Mouse (Mus musculus) spleen, postnatal 4 days (tissue): ENCODE measurements at regions not wholly inside any gene's neighbourhood (a gene's known extent, or its start where the extent isn't known, plus 50 kb on each side); places are given as distances from the start of the nearest gene placed in this dataset.

ENCODE experiments used
- DNase-seq, 2 experiments: peaks; one replicate each; pipeline ENCODE4 v3.0.0; 2022; ENCODE audit warnings: low spot score in 2 of 2

DNA sequence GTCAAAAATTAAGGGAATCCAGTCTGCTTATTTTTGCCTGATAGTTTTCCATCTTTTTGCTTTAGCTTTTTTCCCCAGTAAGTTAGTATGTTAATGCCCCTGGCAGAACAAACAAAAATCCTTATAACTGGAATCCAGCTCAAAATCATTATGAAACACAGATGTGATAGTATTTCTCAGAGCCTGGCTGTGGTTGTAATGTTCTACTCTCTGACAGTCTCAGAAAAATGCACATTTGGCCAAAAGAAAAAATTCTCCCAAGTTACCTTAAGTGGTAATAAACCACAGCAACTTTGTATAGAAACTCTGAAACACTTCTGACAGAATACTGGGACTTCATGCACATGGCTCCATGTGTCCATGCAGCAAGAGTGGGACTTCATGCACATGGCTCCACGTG is 193.5 kb upstream of the Rnd3 start:
- no peak for DNase-seq

DNA sequence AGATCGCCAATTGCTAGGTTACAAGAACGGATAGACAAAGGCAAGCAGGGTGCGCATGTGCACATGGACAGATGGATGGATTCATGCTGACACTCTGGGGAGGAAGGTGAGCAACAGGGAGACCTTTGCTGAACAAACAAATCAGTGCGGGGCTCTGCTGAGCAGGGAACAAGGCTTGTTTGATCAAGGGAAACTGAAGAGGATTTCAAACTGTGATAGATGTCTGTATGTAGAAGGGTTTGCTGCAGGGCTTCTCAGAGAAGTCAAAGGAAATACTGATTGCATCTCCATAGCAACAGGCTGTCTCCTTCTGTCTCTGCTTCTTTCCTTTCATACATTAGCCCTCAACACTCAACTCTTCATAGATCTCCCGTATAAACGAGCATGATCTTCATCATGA is 185.5 kb upstream of the Rnd3 start:
- DNase-seq: no peak

DNA sequence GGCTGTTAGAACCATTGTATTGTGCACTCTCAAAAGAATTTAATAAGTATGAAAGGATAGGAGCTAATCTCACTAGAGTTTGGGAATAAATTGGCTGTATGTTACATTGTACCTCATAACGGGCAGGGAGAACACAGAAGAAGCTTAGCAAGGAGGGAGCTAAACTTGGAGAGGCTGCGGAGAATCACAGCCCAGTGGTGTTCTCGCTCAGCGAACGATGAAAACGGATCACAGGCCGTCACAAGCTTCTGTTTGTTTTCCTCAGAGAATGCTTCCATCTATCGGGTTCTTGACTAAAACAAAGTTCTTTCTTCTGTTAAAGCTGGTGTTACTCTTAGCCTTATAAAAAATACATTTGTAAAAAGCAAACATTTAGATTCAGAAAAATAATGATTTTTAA is 178.2 kb upstream of the Rnd3 start:
- no peak for DNase-seq

DNA sequence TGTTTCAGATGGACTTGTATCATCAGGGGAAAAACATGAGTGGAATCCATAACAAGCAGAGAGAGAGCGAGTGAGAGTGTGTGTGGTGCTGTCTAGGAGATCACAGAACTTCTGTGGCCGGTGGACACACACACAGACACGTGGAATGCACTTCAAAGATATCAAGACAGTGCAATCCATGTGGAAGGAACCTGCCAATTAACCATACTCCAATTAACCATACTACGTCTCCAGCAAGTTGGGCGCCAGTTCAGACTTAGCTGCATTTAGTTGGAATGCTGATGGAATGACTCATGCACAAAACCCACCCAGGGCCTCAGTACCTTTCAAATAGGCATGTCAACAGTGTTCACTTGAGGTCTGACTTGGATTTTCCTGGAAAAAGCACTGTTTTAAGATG is 172.8 kb upstream of the Rnd3 start:
- no peak for DNase-seq

DNA sequence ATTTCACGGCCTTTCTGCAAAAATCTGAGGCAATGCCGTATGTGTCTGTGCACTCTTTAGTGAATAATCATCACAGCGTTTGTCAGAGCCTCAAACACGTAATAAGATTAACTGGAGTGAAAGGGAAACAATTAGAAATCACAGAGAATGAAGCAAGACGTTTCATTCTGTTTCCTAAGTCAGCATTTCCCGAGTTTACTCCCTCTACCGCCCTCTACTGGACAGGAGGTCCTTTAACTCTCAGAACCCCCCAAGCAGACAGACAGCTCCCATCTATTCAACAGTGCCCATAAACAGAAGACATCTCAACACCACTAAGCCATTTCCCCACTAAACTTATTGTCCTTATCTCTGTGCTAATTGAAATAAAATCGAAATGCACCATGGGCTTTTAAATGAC is 167.5 kb upstream of the Rnd3 start:
- no peak for DNase-seq

DNA sequence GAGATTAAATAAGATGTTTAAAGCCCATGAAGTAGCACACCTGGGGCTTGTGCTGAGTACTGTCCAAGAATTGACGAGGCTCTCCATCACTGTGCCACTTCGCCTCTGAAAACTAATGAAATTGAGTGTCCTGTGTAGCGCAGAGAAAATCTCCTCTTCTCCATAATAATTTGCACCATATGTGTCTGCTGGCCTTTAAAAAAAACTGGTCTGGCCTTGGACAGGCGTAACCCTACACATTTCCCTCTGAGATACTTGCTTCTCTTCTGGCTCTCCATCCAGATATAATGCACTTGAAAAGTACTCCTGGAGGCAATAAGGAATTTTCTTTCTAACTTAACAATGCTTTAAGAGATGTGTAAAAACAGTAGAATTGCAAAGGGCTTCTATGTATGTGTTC is 164.5 kb upstream of the Rnd3 start:
- no peak for DNase-seq

DNA sequence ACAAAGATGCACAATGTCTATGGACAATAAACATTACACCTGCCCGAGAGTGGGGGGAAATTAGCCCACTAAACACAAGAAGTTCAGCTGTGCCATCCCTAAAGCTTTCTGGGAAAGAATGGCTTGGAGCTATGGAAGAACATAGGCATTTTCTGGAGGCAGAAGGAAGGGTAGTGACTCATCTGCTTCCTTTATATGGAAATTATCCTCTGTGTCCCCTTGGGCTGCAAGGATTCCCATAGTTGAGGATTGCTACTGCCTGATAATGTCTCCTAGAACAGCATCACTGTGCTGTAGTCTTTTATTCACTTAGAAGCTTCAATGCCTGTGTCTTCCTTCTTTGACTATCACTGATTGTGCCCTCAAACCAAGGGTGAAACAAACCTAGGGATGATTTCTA is 157.3 kb upstream of the Rnd3 start:
- DNase-seq: no peak

DNA sequence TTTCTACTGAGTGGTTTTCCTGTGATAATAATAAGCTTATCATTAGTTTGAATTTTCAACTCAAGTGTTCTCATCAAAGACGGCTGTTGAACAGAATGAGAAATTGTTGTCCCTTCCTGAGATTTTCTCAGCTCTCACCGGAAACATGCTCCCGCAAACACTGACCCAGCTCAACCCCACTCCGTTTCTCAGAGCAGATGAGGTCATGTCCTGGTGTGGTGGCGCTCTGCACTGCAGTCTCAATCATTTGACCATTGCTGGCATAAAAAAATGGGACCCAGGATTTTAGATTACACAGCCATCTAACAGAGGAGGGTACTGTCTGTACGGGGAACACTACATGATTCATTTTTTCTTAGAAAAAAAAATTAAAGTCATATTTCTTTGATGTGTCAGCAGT is 156.5 kb upstream of the Rnd3 start:
- no peak for DNase-seq

DNA sequence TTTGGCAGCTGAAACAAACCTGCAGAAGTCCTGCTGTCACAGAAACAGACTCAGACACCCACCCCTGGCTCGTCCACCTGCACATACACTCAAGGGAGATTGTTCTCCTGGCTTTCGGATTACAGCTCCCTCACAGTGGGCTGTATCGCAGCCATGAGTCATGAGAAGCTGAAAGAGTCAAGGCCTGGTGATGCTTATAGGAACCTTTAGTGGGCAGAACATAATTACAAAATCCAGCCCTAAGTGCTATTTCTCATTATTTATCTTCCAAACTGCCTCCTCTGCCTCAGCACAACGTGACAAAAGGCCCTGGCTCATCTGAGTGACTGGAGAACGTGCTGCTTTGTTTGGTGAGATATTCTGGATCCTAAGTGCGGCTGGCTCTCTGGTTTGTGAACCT is 155.8 kb upstream of the Rnd3 start:
- no peak for DNase-seq

DNA sequence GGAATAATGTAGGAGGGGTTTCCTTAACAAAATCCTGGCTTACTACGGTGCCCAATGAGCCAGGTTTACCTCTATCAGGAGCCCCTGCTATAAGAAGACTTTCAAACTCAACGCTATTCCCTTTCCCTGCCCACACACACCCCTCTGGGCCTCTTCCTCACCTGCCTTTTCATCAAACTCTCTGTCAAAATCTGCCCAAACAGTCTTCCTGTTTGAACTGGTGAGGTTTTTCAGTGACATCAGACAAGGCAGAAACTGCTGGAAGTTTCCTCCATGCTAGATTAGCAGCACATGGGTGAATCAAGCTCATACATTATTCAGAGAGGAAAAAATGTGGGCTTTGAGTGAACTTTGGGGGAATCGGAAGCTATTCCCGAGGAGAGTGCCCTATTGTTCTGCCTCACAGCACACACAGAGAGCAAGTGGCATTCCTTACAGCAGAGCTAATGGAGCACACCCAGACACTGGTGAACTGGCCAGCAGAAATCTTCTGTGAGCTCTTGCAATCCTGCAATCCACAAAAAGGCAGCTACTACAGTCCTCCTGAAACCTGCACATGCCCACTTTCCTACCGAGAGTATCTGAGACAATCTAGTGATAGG is 141.8 kb upstream of the Rnd3 start:
- no peak for DNase-seq

DNA sequence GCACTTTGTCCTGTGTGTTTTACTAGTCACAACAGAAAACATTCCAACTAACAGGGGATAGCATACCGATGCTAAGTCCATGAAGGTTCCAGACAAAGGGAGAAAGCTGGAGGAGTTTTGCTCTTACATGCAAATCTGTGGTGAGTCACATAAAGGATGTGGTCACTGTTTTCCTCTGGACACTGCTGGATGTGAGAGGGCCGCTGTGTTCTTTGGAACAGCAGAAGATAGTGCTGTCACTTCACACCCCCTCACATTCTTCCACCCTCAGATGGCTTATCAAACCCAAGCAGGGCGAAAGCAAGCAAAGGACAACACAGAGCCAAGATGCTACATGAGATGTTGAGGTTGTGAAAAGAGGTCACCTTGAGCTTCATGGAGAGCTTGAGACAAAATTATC is 139.8 kb upstream of the Rnd3 start:
- no peak for DNase-seq

DNA sequence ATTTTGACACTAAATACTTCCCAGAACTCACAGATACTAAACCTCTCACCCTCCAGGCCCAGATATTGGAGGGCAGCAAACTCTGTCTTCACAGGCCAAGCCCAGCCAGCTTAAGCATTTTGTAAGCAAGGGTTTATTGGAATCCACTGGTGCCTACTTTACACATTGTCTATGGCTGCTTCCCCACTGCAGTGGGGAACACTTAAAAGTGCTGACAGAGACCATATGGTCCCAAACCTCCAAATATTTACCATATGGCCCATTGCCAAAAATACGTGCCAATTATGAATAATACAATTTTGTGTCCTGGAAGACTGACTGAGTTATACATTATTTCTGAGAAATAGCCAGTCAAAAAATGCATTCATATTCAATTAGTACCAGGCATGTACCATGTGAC is 136.7 kb upstream of the Rnd3 start:
- DNase-seq: no peak

DNA sequence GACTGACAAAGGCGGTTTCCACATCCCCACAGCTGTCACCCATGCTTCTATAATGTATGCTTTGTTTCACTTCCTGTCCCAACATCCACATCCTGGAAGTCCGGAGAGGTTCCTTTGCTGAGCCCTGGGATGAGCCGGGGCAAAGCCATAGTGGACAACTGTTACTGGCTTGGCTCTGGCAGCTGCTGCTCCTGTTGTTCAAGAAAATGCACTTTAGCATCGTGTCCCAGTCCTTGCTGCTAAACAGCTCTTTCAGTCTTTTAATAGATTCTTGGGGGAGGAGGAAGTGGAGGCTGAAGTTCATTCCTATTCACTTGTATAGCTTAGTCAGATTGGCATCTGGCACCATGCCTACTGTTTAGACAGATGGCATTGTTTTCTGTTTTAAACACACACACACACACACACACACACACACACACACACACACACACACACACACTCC is 135.9 kb upstream of the Rnd3 start:
- no peak for DNase-seq

DNA sequence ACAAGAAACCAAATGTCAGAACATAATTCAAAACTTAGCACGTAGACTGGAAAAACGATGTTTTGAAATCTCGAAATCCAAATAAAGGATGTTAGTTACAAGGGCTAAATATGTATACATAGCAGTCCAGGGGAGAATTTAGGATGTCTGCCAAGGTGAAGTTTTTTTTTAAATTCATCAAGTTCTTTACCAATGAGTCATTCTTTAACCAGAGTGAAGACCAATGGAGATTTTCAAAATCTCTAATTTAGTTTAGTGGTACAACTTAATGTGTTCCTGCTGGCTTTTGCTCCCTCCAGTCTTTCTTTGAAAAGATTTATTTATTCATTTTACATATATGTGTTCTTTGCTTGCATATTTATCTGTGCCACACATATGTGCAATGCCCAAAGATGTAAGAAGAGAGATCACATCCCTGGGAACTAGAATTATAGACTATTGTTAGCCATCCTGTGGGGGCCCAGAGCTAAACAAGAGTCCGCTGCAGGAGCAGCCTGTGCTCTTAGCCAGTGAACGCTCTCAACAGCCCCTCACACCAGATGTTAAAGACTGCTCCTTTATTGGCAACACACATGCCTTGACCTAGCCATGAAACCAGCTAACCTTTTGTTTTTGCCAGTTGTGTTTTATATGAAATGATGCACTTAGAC is 130.6 kb upstream of the Rnd3 start:
- no peak for DNase-seq

DNA sequence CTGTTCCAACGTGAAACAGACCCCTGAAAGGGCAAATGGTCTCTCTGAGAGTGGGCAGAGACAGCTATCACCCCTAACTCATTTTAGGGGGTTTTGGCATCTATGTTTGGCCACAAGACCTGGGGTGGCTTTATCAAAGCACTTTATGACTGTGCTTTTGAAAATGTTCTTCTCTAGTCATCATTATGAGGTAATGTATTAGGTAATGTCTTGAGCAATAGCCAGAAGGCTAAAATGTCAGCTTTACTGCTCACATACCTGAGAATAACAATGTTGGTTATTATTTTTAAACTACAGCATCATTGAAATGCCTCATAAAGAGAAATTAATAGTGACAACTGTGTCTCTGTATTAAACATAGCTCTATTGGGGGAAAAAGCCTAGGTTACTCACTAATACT is 129.9 kb upstream of the Rnd3 start:
- no peak for DNase-seq

DNA sequence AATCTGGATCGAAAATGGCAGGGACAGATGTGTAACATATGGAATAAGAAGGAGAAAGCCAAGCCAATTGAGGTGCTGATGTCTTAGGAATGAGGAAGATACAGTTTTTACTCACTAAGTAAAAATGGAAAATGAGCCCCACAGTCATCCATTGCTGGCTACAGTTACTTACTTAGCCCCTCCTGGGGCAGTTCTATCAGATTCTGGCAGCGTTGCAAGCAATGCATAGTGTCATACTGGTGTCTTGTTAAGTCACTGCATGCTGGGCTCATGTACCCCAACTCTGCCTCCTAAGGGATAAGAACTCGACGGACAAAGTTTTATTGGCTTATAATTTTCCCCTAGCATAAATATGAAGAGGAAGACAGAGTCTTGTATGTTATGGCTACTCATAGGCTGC is 129.4 kb upstream of the Rnd3 start:
- DNase-seq: no peak

DNA sequence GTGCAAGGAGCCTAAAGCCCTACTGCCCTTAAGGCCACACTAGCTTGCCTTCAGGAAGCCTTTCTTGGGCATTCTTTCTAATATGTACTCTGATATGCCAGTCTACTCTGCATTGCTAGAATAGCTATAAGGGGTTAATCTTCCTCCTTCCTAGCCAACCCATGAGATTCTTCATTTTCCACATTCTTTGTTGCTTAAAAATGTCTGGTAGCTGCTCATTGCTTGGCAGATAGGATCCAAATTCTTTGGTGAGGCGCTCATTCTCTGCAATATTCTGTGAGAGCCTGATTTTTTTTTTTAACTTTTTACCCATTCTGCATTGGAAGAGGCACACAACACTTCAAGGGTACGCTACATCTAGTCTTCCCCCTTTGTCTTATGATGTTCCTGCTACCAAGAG is 127.7 kb upstream of the Rnd3 start:
- DNase-seq: no peak

DNA sequence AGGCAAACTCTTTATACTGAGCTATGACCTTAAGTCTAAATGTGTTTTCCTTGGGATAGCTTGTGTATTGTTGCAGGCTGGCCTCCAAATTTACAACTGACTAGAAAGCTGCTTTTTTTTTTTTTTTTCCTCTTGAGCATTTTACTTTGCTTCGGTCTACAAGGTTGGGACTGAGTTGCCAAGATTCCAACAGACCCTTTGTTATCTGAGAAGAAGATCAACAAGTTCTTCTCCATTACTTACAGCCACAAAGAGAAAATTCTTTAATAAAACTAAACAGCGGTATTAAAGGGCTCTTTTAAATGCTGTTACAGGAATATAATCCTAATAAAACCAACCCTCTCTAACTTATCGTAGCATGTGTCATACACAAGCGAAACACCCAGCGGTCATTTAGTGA is 124.4 kb upstream of the Rnd3 start:
- no peak for DNase-seq

DNA sequence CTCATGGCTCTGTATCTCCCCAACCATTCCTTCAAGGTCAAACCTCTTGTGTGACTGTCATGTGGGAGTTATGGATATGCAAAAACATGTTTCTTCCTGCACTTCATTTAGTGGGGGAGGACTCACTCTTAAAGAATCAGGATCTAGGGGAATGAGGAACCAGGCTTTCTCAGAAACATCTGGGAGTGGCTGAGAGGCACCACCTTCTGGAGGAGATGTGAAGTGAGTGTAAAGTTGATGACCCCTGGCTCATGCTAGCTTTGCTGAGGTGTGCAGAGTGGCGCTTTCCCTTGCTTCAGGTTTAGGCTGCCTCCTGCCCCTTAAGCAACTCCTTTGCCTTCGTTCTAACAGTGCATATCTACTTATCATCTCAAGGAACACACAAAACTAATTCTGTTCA is 119.6 kb upstream of the Rnd3 start:
- no peak for DNase-seq

DNA sequence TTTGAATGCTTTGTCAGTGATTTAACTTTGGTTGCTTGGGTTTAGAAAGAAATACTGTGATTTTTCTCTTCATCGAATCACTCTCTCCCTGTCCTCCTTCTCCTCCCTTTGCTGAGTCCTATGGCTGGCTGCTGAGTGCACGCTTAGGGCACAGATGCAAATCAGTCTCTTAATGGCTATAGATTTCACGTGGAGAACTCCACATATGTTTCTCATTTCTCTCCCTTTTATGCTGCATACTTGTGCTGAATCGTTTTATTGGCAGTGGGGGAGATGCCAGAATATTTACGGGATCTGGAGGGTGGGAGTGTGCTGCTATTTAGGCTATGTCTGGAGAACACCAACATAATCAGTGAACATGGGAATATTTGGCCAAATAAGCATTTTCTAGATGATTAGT is 118.8 kb upstream of the Rnd3 start:
- DNase-seq: no peak

DNA sequence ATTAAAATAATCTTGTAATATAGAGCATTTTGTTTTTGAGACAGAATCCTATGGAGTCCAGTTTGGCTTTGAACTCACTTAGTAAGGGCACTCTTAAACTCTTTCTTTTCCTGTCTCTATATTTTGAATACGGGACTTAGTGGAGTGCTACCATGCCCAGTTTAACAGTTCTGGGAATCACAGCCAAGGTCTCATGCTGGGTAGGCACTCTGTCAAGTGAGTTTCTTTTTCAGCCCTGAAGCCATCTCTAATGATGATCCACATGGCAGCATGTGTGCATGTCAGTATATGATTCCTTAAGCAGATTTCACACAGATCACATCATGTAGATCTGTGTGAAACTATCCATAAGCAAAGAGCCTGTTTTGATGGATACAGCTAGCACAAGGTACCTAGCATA is 113.6 kb upstream of the Rnd3 start:
- DNase-seq: no peak

DNA sequence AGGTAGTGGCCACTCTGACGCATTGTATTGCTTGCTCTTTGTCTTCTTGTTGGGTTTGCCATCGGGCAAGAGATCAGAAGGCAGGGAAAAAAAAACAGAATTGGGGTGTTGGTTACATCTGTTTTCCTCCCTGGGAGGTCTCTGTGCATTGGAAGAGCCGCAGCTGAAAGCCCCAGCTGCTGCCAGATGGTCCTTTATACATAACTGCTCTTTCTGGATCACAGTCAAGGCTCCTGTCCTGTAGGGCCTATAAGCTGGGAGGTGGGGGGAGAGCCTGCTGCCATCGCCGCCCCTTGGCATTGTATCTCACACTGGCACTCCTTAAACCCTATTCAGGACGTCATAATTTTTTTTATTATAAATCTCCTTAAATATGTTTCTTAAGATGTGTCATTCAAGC is 101.9 kb upstream of the Rnd3 start:
- no peak for DNase-seq

DNA sequence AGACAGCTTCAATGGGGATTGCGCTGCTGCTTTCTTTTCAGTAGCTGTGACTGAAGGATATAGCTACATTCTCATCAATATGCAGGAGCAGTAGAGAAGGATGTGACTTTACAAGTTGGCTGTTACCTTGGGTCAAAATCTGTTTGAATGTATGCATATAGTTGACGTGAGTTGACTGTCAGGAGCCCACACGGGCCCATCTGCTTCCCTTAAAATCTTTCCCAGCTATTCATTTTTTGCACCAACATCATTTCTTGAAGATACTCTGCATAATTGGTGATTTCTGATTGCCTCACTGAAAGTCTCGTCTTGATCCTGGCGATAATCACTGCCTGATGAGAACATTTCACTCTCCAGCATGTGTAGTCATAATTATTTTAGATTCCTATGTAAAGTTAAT is 92.7 kb upstream of the Rnd3 start:
- DNase-seq: no peak

DNA sequence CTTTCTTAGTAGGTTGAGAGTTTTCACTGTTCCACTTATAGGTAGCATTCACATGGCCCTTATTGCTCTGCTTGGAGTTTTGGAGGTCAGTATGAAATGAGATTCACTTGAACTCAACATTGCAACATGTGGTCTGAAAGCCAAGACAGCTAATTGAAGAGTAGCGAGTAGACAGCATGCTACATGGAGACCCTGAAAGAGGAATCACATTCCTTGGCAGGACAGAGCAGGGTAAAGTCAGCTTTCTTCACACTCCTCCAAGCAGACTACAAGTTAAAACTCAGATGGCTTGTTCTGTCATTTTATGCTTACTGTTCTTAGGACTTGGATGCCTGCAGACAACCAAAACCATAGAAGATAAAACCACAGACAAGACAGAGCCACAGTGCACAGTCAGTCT is 91.1 kb upstream of the Rnd3 start:
- no peak for DNase-seq
